Mouse (Mus musculus): ENCODE measurements around the gene Dnajc6. TPM values are rescaled to one million over a fixed set of nuclear protein-coding genes. Genes with fewer than 3 reads are reported as not detected.

Dnajc6 gene
- total and polyA plus RNA-seq, 3 experiments = 15.0 to 20.2 TPM; not detected in 1

- H3K79me2 ChIP-seq (ENCODE audit: control insufficient read depth, insufficient read depth, low read length, poor library complexity) = peaks cover 50% of the 10 kb centered on the region
- peak in 1 of 2 experiments; percentile 39; a peak in 1 of 4 replicates for TF ChIP-seq POLR2A (IDR thresholded peaks at IDR 0.05; ENCODE audit: control insufficient read depth in 1 of 2, insufficient read depth in 1 of 2, low read depth in 1 of 2, low read length in 2 of 2, poor library complexity in 1 of 2)
- TF ChIP-seq USF2 (IDR thresholded peaks at IDR 0.05; ENCODE audit: borderline replicate concordance in 1 of 2, insufficient read depth in 1 of 2, low read depth in 1 of 2, low read length in 2 of 2) = no peak
- no peak for TF ChIP-seq HCFC1 (IDR thresholded peaks at IDR 0.05; ENCODE audit: low read depth, low read length)
- 0 out of 2 replicates have a peak, but pooled peaks have one; percentile 1 for TF ChIP-seq GATA1 (IDR thresholded peaks at IDR 0.05; ENCODE audit: low read depth, low read length)
- peak; percentile 25; the same call in 1 of the 2 replicates for TF ChIP-seq MYC (IDR thresholded peaks at IDR 0.05; ENCODE audit: low read depth, low read length)
- peak; percentile 26; the same call in 1 of the 2 replicates for TF ChIP-seq MXI1 (IDR thresholded peaks at IDR 0.05; ENCODE audit: low read depth, low read length)
- TF ChIP-seq KAT2A (conservative IDR thresholded peaks at IDR 0.05; ENCODE audit: low read depth, low read length) = no peak
- TF ChIP-seq NRF1 (IDR thresholded peaks at IDR 0.05; ENCODE audit: insufficient read depth, low read depth, low read length, poor library complexity, severe bottlenecking) = no peak
- TF ChIP-seq ZC3H11A (IDR thresholded peaks at IDR 0.05; ENCODE audit: low read depth, low read length) = no peak
- no peak for TF ChIP-seq UBTF (IDR thresholded peaks at IDR 0.05; ENCODE audit: borderline replicate concordance, insufficient read depth, low read depth, low read length)
- TF ChIP-seq POLR2AphosphoS2 (IDR thresholded peaks at IDR 0.05; ENCODE audit: low read length) = no peak
- no peak for TF ChIP-seq USF1 (IDR thresholded peaks at IDR 0.05; ENCODE audit: low read depth, low read length)
- TF ChIP-seq BHLHE40 (IDR thresholded peaks at IDR 0.05; ENCODE audit: borderline replicate concordance, low read depth, low read length) = no peak
- no peak for TF ChIP-seq TCF12 (IDR thresholded peaks at IDR 0.05; ENCODE audit: low read depth, low read length)
- TF ChIP-seq NELFE (IDR thresholded peaks at IDR 0.05; ENCODE audit: low read depth, low read length) = peak; percentile 48
- peak; percentile 62; the same call in 1 of the 2 replicates for TF ChIP-seq ZNF384 (IDR thresholded peaks at IDR 0.05; ENCODE audit: low read depth, low read length)
- TF ChIP-seq MYB (IDR thresholded peaks at IDR 0.05; ENCODE audit: low read depth, low read length) = peak; percentile 63
- TF ChIP-seq TAL1 (IDR thresholded peaks at IDR 0.05; ENCODE audit: low read length) = no peak
- no peak for TF ChIP-seq MAX (IDR thresholded peaks at IDR 0.05; ENCODE audit: low read length)
- TF ChIP-seq TBP (IDR thresholded peaks at IDR 0.05; ENCODE audit: low read depth, low read length) = peak; percentile 59; the same call in 1 of the 2 replicates
- peak; percentile 94; the same call in 1 of the 2 replicates for TF ChIP-seq CHD1 (IDR thresholded peaks at IDR 0.05; ENCODE audit: low read depth, low read length)
- peak; percentile 40 for TF ChIP-seq ETS1 (IDR thresholded peaks at IDR 0.05; ENCODE audit: low read depth, low read length)
- TF ChIP-seq SIN3A (IDR thresholded peaks at IDR 0.05; ENCODE audit: low read length) = peak; percentile 20; the same call in 1 of the 2 replicates
- TF ChIP-seq JUND (IDR thresholded peaks at IDR 0.05; ENCODE audit: low read depth, low read length) = no peak
- no peak for TF ChIP-seq RAD21 (IDR thresholded peaks at IDR 0.05; ENCODE audit: low read depth, low read length)
- TF ChIP-seq EP300 (IDR thresholded peaks at IDR 0.05; ENCODE audit: low read depth in 1 of 2, low read length in 2 of 2) = peak; percentile 9 to 64
- no peak for TF ChIP-seq CHD2 (IDR thresholded peaks at IDR 0.05; ENCODE audit: low read length)
- peak overlapping the region; percentile 94 for H3K27ac ChIP-seq (ENCODE audit: control insufficient read depth, low read depth, low read length)
- peaks cover 0 to 5% of the 10 kb centered on the region in 2 experiments; a peak in 2 of 4 replicates for H3K36me3 ChIP-seq (ENCODE audit: control insufficient read depth in 1 of 2, insufficient read depth in 2 of 2, low read length in 2 of 2)
- no peaks in the 10 kb centered on the region for H3K9me3 ChIP-seq (replicated peaks; ENCODE audit: insufficient read depth, low read length)
- peaks cover 5 to 9% of the 10 kb centered on the region in 2 experiments; a peak in 3 of 4 replicates for H3K4me1 ChIP-seq (ENCODE audit: control insufficient read depth in 1 of 2, insufficient read depth in 2 of 2, low read length in 2 of 2)
- peak overlapping the region; percentile 84 for H3K9ac ChIP-seq (ENCODE audit: control insufficient read depth, low read depth, low read length, poor library complexity, severe bottlenecking)
- peak; percentile 72 for DNase-seq (ENCODE audit: low read depth, low spot score)
- H3K4me3 ChIP-seq (ENCODE audit: control insufficient read depth in 1 of 2, insufficient read depth in 1 of 2, low read depth in 2 of 2, low read length in 2 of 2) = peak overlapping the region; percentile 74 to 80
- no peaks in the 10 kb centered on the region for H3K27me3 ChIP-seq (ENCODE audit: control insufficient read depth in 1 of 2, insufficient read depth in 2 of 2, low read length in 2 of 2)
These were observed 13.9 kb downstream of the Dnajc6 start for GRCm38 (mm10) chr4:101510111-101510903.
